Mouse (Mus musculus): ENCODE data around the gene Slc25a54. TPM values are rescaled to one million over a fixed set of nuclear protein-coding genes. Genes with fewer than 3 reads are reported as not detected.

The Slc25a54 gene
- polyA plus RNA-seq, 1 experiment = not detected

- DNase-seq = no peak
- 94% methylated on average over 2 of the region's 2 CpGs for WGBS
- TF ChIP-seq POLR2A (IDR thresholded peaks at IDR 0.05; ENCODE audit: low read depth, low read length) (no peak), CTCF (conservative IDR thresholded peaks at IDR 0.05; ENCODE audit: insufficient read depth, insufficient read length, low read depth, low read length) (no peak)
- H3K36me3 ChIP-seq (ENCODE audit: control insufficient read depth, insufficient read depth, low read length) = no peaks in the 10 kb centered on the region
- H3K4me3 ChIP-seq (ENCODE audit: insufficient read depth, low read depth, low read length) = no peak overlapping the region
- H3K27me3 ChIP-seq (replicated peaks; ENCODE audit: control insufficient read depth, insufficient read depth, low read length) = no peaks in the 10 kb centered on the region
- no peaks in the 10 kb centered on the region for H3K4me1 ChIP-seq (ENCODE audit: control insufficient read depth, insufficient read depth, low read length)
- H3K27ac ChIP-seq (ENCODE audit: insufficient read depth, low read depth, low read length) = no peak overlapping the region
These were observed 4.1 kb downstream of the Slc25a54 start for GRCm38 (mm10) chr3:109084418-109084817.

GRCm38 (mm10) chr3:109088460-109088859 lies 8.2 kb downstream of the Slc25a54 start:
- no peak overlapping the region for H3K27ac ChIP-seq (ENCODE audit: insufficient read depth, low read depth, low read length)
- no peaks in the 10 kb centered on the region for H3K27me3 ChIP-seq (replicated peaks; ENCODE audit: control insufficient read depth, insufficient read depth, low read length)
- DNase-seq = no peak
- no peak overlapping the region for H3K4me3 ChIP-seq (ENCODE audit: insufficient read depth, low read depth, low read length)
- WGBS = 17% methylated on average over 2 of the region's 2 CpGs
- no peaks in the 10 kb centered on the region for H3K4me1 ChIP-seq (ENCODE audit: control insufficient read depth, insufficient read depth, low read length)
- no peaks in the 10 kb centered on the region for H3K36me3 ChIP-seq (ENCODE audit: control insufficient read depth, insufficient read depth, low read length)
- TF ChIP-seq POLR2A (IDR thresholded peaks at IDR 0.05; ENCODE audit: low read depth, low read length) = no peak
- TF ChIP-seq CTCF (conservative IDR thresholded peaks at IDR 0.05; ENCODE audit: insufficient read depth, insufficient read length, low read depth, low read length) = no peak

GRCm38 (mm10) chr3:109104702-109105101 lies 24.4 kb downstream of the Slc25a54 start:
- Histone ChIP-seq H3K27ac (ENCODE audit: insufficient read depth, low read depth, low read length) (no peak overlapping the region), H3K36me3 (ENCODE audit: control insufficient read depth, insufficient read depth, low read length) (no peaks in the 10 kb centered on the region), H3K4me3 (ENCODE audit: insufficient read depth, low read depth, low read length) (no peak overlapping the region), H3K4me1 (ENCODE audit: control insufficient read depth, insufficient read depth, low read length) (no peaks in the 10 kb centered on the region), H3K27me3 (replicated peaks; ENCODE audit: control insufficient read depth, insufficient read depth, low read length) (no peaks in the 10 kb centered on the region)
- TF ChIP-seq CTCF (conservative IDR thresholded peaks at IDR 0.05; ENCODE audit: insufficient read depth, insufficient read length, low read depth, low read length) (no peak), POLR2A (IDR thresholded peaks at IDR 0.05; ENCODE audit: low read depth, low read length) (no peak)
- no peak for DNase-seq
- WGBS = 34% methylated on average over 8 of the region's 8 CpGs

- DNase-seq = no peak
- no peaks in the 10 kb centered on the region; the same call in 1 of the 2 replicates for H3K27me3 ChIP-seq (replicated peaks; ENCODE audit: control insufficient read depth, insufficient read depth, low read length)
- TF ChIP-seq POLR2A (IDR thresholded peaks at IDR 0.05; ENCODE audit: low read depth, low read length) = no peak
- no peak for TF ChIP-seq CTCF (conservative IDR thresholded peaks at IDR 0.05; ENCODE audit: insufficient read depth, insufficient read length, low read depth, low read length)
- no peak overlapping the region for H3K27ac ChIP-seq (ENCODE audit: insufficient read depth, low read depth, low read length)
- no peak overlapping the region for H3K4me3 ChIP-seq (ENCODE audit: insufficient read depth, low read depth, low read length)
- H3K4me1 ChIP-seq (ENCODE audit: control insufficient read depth, insufficient read depth, low read length) = no peaks in the 10 kb centered on the region
- H3K36me3 ChIP-seq (ENCODE audit: control insufficient read depth, insufficient read depth, low read length) = no peaks in the 10 kb centered on the region
These were observed 36.9 kb downstream of the Slc25a54 start for GRCm38 (mm10) chr3:109117136-109117535.

- no peak overlapping the region for H3K27ac ChIP-seq (ENCODE audit: insufficient read depth, low read depth, low read length)
- DNase-seq = no peak
- H3K36me3 ChIP-seq (ENCODE audit: control insufficient read depth, insufficient read depth, low read length) = no peaks in the 10 kb centered on the region
- no peak overlapping the region for H3K4me3 ChIP-seq (ENCODE audit: insufficient read depth, low read depth, low read length)
- WGBS = 92% methylated on average over 5 of the region's 5 CpGs
- no peak for TF ChIP-seq POLR2A (IDR thresholded peaks at IDR 0.05; ENCODE audit: low read depth, low read length)
- TF ChIP-seq CTCF (conservative IDR thresholded peaks at IDR 0.05; ENCODE audit: insufficient read depth, insufficient read length, low read depth, low read length) = no peak
- H3K27me3 ChIP-seq (replicated peaks; ENCODE audit: control insufficient read depth, insufficient read depth, low read length) = no peaks in the 10 kb centered on the region
- H3K4me1 ChIP-seq (ENCODE audit: control insufficient read depth, insufficient read depth, low read length) = no peaks in the 10 kb centered on the region
These were observed 39.3 kb downstream of the Slc25a54 start for GRCm38 (mm10) chr3:109119562-109119961.

- H3K27ac ChIP-seq (ENCODE audit: insufficient read depth, low read depth, low read length) = no peak overlapping the region
- no peak for DNase-seq
- H3K27me3 ChIP-seq (replicated peaks; ENCODE audit: control insufficient read depth, insufficient read depth, low read length) = no peaks in the 10 kb centered on the region
- H3K4me3 ChIP-seq (ENCODE audit: insufficient read depth, low read depth, low read length) = no peak overlapping the region
- no peaks in the 10 kb centered on the region for H3K4me1 ChIP-seq (ENCODE audit: control insufficient read depth, insufficient read depth, low read length)
- no peak for TF ChIP-seq POLR2A (IDR thresholded peaks at IDR 0.05; ENCODE audit: low read depth, low read length)
- no peak for TF ChIP-seq CTCF (conservative IDR thresholded peaks at IDR 0.05; ENCODE audit: insufficient read depth, insufficient read length, low read depth, low read length)
- WGBS = 88% methylated on average over 5 of the region's 5 CpGs
- H3K36me3 ChIP-seq (ENCODE audit: control insufficient read depth, insufficient read depth, low read length) = no peaks in the 10 kb centered on the region
These were observed 39.7 kb downstream of the Slc25a54 start for GRCm38 (mm10) chr3:109119973-109120372.

- TF ChIP-seq CTCF (conservative IDR thresholded peaks at IDR 0.05; ENCODE audit: insufficient read depth, insufficient read length, low read depth, low read length) (no peak), POLR2A (IDR thresholded peaks at IDR 0.05; ENCODE audit: low read depth, low read length) (no peak)
- WGBS = 2% methylated on average over 46 of the region's 49 CpGs
- Histone ChIP-seq H3K36me3 (ENCODE audit: control insufficient read depth, insufficient read depth, low read length) (no peaks in the 10 kb centered on the region), H3K4me1 (ENCODE audit: control insufficient read depth, insufficient read depth, low read length) (no peaks in the 10 kb centered on the region), H3K27ac (ENCODE audit: insufficient read depth, low read depth, low read length) (peak within 1 kb of the TSS; percentile 43), H3K27me3 (replicated peaks; ENCODE audit: control insufficient read depth, insufficient read depth, low read length) (no peaks in the 10 kb centered on the region), H3K4me3 (ENCODE audit: insufficient read depth, low read depth, low read length) (peak within 1 kb of the TSS; percentile 69)
- peak; percentile 40 for DNase-seq
These were observed 42.6 kb downstream of the Slc25a54 start, which contains the start of gene Slc25a24 for GRCm38 (mm10) chr3:109122641-109123530. Slc25a24 (plus strand) TSS chr3:109123149.

All from kidney, adult 2 months (tissue).